Mouse (Mus musculus): ENCODE data around the gene Dtx2. TPM values are rescaled to one million over a fixed set of nuclear protein-coding genes. Genes with fewer than 3 reads are reported as not detected.

Gene Dtx2
- polyA plus RNA-seq, 1 experiment: 9.3 TPM

- no peaks in the 10 kb centered on the region for H3K4me1 ChIP-seq (ENCODE audit: control insufficient read depth, insufficient read depth, low read length)
Observed at GRCm38 (mm10) chr5:136049926-136050325, 55.3 kb downstream of the Dtx2 start.

GRCm38 (mm10) chr5:136051231-136052085, 56.9 kb downstream of the Dtx2 start:
- H3K4me3 ChIP-seq (replicated peaks; ENCODE audit: control insufficient read depth, low read depth, low read length): no peak overlapping the region
- H3K4me1 ChIP-seq (ENCODE audit: control insufficient read depth, insufficient read depth, low read length): no peaks in the 10 kb centered on the region
- TF ChIP-seq CTCF (IDR thresholded peaks at IDR 0.05; ENCODE audit: control insufficient read depth, insufficient read depth, low read length): no peak
- no peak for TF ChIP-seq POLR2A (IDR thresholded peaks at IDR 0.05; ENCODE audit: borderline replicate concordance, control insufficient read depth, low read depth, low read length)
- 42% methylated on average over 10 of the region's 10 CpGs for WGBS
- H3K27ac ChIP-seq (ENCODE audit: control insufficient read depth, insufficient read depth, low read depth, low read length, poor library complexity): no peak overlapping the region

More at GRCm38 (mm10) chr5:136049926-136050325, 55.3 kb downstream of the Dtx2 start:
- WGBS: 75% methylated on average over 6 of the region's 6 CpGs
- Histone ChIP-seq H3K4me3 (replicated peaks; ENCODE audit: control insufficient read depth, low read depth, low read length) (no peak overlapping the region), H3K27ac (ENCODE audit: control insufficient read depth, insufficient read depth, low read depth, low read length, poor library complexity) (no peak overlapping the region)
- no peak for TF ChIP-seq POLR2A (IDR thresholded peaks at IDR 0.05; ENCODE audit: borderline replicate concordance, control insufficient read depth, low read depth, low read length)
- TF ChIP-seq CTCF (IDR thresholded peaks at IDR 0.05; ENCODE audit: control insufficient read depth, insufficient read depth, low read length): no peak

GRCm38 (mm10) chr5:136052861-136053655, 58.5 kb downstream of the Dtx2 start:
- no peak for TF ChIP-seq CTCF (IDR thresholded peaks at IDR 0.05; ENCODE audit: control insufficient read depth, insufficient read depth, low read length)
- no peak for TF ChIP-seq POLR2A (IDR thresholded peaks at IDR 0.05; ENCODE audit: borderline replicate concordance, control insufficient read depth, low read depth, low read length)
- H3K4me1 ChIP-seq (ENCODE audit: control insufficient read depth, insufficient read depth, low read length): no peaks in the 10 kb centered on the region
- 74% methylated on average over 8 of the region's 8 CpGs for WGBS
- H3K27ac ChIP-seq (ENCODE audit: control insufficient read depth, insufficient read depth, low read depth, low read length, poor library complexity): no peak overlapping the region
- H3K4me3 ChIP-seq (replicated peaks; ENCODE audit: control insufficient read depth, low read depth, low read length): no peak overlapping the region

GRCm38 (mm10) chr5:136054301-136055077, 59.9 kb downstream of the Dtx2 start, which contains the start of gene Upk3bl:
Gene Upk3bl (plus strand): TSS chr5:136054492.
- Histone ChIP-seq H3K4me3 (replicated peaks; ENCODE audit: control insufficient read depth, low read depth, low read length) (no peak within 1 kb of the TSS), H3K4me1 (ENCODE audit: control insufficient read depth, insufficient read depth, low read length) (no peaks in the 10 kb centered on the region), H3K27ac (ENCODE audit: control insufficient read depth, insufficient read depth, low read depth, low read length, poor library complexity) (no peak within 1 kb of the TSS)
- WGBS: 60% methylated on average over 11 of the region's 11 CpGs
- TF ChIP-seq CTCF (IDR thresholded peaks at IDR 0.05; ENCODE audit: control insufficient read depth, insufficient read depth, low read length) (no peak), POLR2A (IDR thresholded peaks at IDR 0.05; ENCODE audit: borderline replicate concordance, control insufficient read depth, low read depth, low read length) (no peak)

- WGBS: 60% methylated on average over 4 of the region's 4 CpGs
Observed at GRCm38 (mm10) chr5:136056062-136056461, 61.5 kb downstream of the Dtx2 start.

GRCm38 (mm10) chr5:136057085-136057484, 62.5 kb downstream of the Dtx2 start:
- WGBS: 46% methylated on average over 8 of the region's 8 CpGs
- TF ChIP-seq CTCF (IDR thresholded peaks at IDR 0.05; ENCODE audit: control insufficient read depth, insufficient read depth, low read length) (no peak), POLR2A (IDR thresholded peaks at IDR 0.05; ENCODE audit: borderline replicate concordance, control insufficient read depth, low read depth, low read length) (no peak)

More at GRCm38 (mm10) chr5:136056062-136056461, 61.5 kb downstream of the Dtx2 start:
- H3K4me3 ChIP-seq (replicated peaks; ENCODE audit: control insufficient read depth, low read depth, low read length): no peak overlapping the region
- H3K27ac ChIP-seq (ENCODE audit: control insufficient read depth, insufficient read depth, low read depth, low read length, poor library complexity): no peak overlapping the region
- H3K4me1 ChIP-seq (ENCODE audit: control insufficient read depth, insufficient read depth, low read length): no peaks in the 10 kb centered on the region
- no peak for TF ChIP-seq POLR2A (IDR thresholded peaks at IDR 0.05; ENCODE audit: borderline replicate concordance, control insufficient read depth, low read depth, low read length)
- no peak for TF ChIP-seq CTCF (IDR thresholded peaks at IDR 0.05; ENCODE audit: control insufficient read depth, insufficient read depth, low read length)

GRCm38 (mm10) chr5:136061567-136061966, 67.0 kb downstream of the Dtx2 start:
- H3K4me3 ChIP-seq (replicated peaks; ENCODE audit: control insufficient read depth, low read depth, low read length): no peak overlapping the region
- no peak for TF ChIP-seq POLR2A (IDR thresholded peaks at IDR 0.05; ENCODE audit: borderline replicate concordance, control insufficient read depth, low read depth, low read length)
- peak; percentile 94 for TF ChIP-seq CTCF (IDR thresholded peaks at IDR 0.05; ENCODE audit: control insufficient read depth, insufficient read depth, low read length)
- 18% methylated on average over 12 of the region's 12 CpGs for whole genome bisulfite sequencing
- H3K27ac ChIP-seq (ENCODE audit: control insufficient read depth, insufficient read depth, low read depth, low read length, poor library complexity): no peak overlapping the region
- no peaks in the 10 kb centered on the region for H3K4me1 ChIP-seq (ENCODE audit: control insufficient read depth, insufficient read depth, low read length)

More at GRCm38 (mm10) chr5:136057085-136057484, 62.5 kb downstream of the Dtx2 start:
- Histone ChIP-seq H3K4me1 (ENCODE audit: control insufficient read depth, insufficient read depth, low read length) (no peaks in the 10 kb centered on the region), H3K27ac (ENCODE audit: control insufficient read depth, insufficient read depth, low read depth, low read length, poor library complexity) (no peak overlapping the region), H3K4me3 (replicated peaks; ENCODE audit: control insufficient read depth, low read depth, low read length) (no peak overlapping the region)
